Mouse (Mus musculus) frontal cortex, postnatal 14 days (tissue): ENCODE data around the gene Ankrd37.

Source experiments
- DNase-seq, 2 experiments: peaks; one replicate each; pipeline ENCODE4 v3.0.0; 2022; ENCODE audit warnings: low spot score in 2 of 2

Gene Ankrd37

GRCm38 (mm10) chr8:46005596-46005995, at the start of gene Ankrd37:
Ankrd37 (minus strand) TSS chr8:46005707.
- no peak for DNase-seq

- DNase-seq: no peak
These were observed 34.8 kb upstream of the Ankrd37 start for GRCm38 (mm10) chr8:46040260-46040659.

- no peak for DNase-seq
These were observed 34.2 kb upstream of the Ankrd37 start for GRCm38 (mm10) chr8:46039666-46040065.

GRCm38 (mm10) chr8:46036217-46036616, 30.7 kb upstream of the Ankrd37 start:
- no peak for DNase-seq

- no peak for DNase-seq
These were observed 18.9 kb upstream of the Ankrd37 start for GRCm38 (mm10) chr8:46024392-46024791.

GRCm38 (mm10) chr8:46022758-46023157, 17.3 kb upstream of the Ankrd37 start:
- DNase-seq: no peak

GRCm38 (mm10) chr8:46022203-46022602, 16.7 kb upstream of the Ankrd37 start:
- DNase-seq: no peak

GRCm38 (mm10) chr8:46010746-46011680, 5.5 kb upstream of the Ankrd37 start:
- peak in 1 of 2 experiments; percentile 31 for DNase-seq

- no peak for DNase-seq
These were observed 4.8 kb upstream of the Ankrd37 start for GRCm38 (mm10) chr8:46010306-46010705.

GRCm38 (mm10) chr8:46007050-46007672, 1.7 kb upstream of the Ankrd37 start:
- no peak for DNase-seq

- peak; percentile 96 to 98 for DNase-seq
These were observed 5.5 kb downstream of the Ankrd37 start for GRCm38 (mm10) chr8:45999784-46000705.

- peak in 1 of 2 experiments; percentile 48 for DNase-seq
These were observed 6.2 kb downstream of the Ankrd37 start, which contains the start of gene Lrp2bp for GRCm38 (mm10) chr8:45999138-45999783. Lrp2bp (plus strand) TSS chr8:45999303.

GRCm38 (mm10) chr8:45998228-45998627, 7.3 kb downstream of the Ankrd37 start:
- DNase-seq: no peak

- no peak for DNase-seq
These were observed 9.9 kb downstream of the Ankrd37 start for GRCm38 (mm10) chr8:45995576-45995975.

GRCm38 (mm10) chr8:45994111-45994510, 11.4 kb downstream of the Ankrd37 start:
- DNase-seq: no peak

- no peak for DNase-seq
These were observed 14.7 kb downstream of the Ankrd37 start for GRCm38 (mm10) chr8:45990631-45991310.

GRCm38 (mm10) chr8:45988189-45988588, 17.3 kb downstream of the Ankrd37 start:
- DNase-seq: no peak

GRCm38 (mm10) chr8:45986665-45987064, 18.8 kb downstream of the Ankrd37 start:
- no peak for DNase-seq

GRCm38 (mm10) chr8:45975837-45976468, 29.6 kb downstream of the Ankrd37 start:
- DNase-seq: no peak
